Mouse (Mus musculus) liver, embryonic 15.5 days (tissue): ENCODE measurements around the gene Ccdc9. TPM values are rescaled to one million over a fixed set of nuclear protein-coding genes. Genes with fewer than 3 reads are reported as not detected.
A peak's percentile ranks its signal among the peaks of the same experiment; 100 is the strongest.
"Not testable (repeated sequence)": the region's sequence is repeated elsewhere in the genome, so short reads cannot be mapped to it uniquely, and the experiment has no call there.

Experiments
- ATAC-seq: fragments of 200-750 bp; cut with Nextera tagmentation; 2 replicates; pipeline ENCODE4 v1.8.0; 2017; ENCODE audit warnings: moderate number of reproducible peaks, mild to moderate bottlenecking, moderate library complexity; ENCODE audit not compliant: insufficient read depth
- H3K27ac ChIP-seq: fragments of 300-500 bp; sonication (generic); replicated peaks from 2 replicates; pipeline ENCODE4 v1.5.1; 2015; ENCODE audit warnings: mild to moderate bottlenecking, inconsistent platforms
- H3K27me3 ChIP-seq: fragments of 300-500 bp; sonication (generic); 2 replicates; pipeline ENCODE4 v1.6.1; 2015; ENCODE audit warnings: mild to moderate bottlenecking, inconsistent platforms
- H3K36me3 ChIP-seq: fragments of 300-500 bp; sonication (generic); replicated peaks from 2 replicates; pipeline ENCODE4 v1.6.1; 2015; ENCODE audit warnings: moderate library complexity, mild to moderate bottlenecking, inconsistent platforms
- H3K4me1 ChIP-seq: fragments of 300-500 bp; sonication (generic); replicated peaks from 2 replicates; pipeline ENCODE4 v1.6.1; 2015; ENCODE audit warnings: inconsistent platforms
- H3K4me2 ChIP-seq: fragments of 300-500 bp; sonication (generic); 2 replicates; pipeline ENCODE4 v1.6.1; 2015; ENCODE audit warnings: moderate library complexity, mild to moderate bottlenecking, inconsistent platforms
- H3K4me3 ChIP-seq: fragments of 300-500 bp; sonication (generic); replicated peaks from 2 replicates; pipeline ENCODE4 v1.5.1; 2015; ENCODE audit warnings: mild to moderate bottlenecking, inconsistent platforms
- H3K9ac ChIP-seq: fragments of 300-500 bp; sonication (generic); 2 replicates; pipeline ENCODE4 v1.6.1; 2015; ENCODE audit warnings: moderate library complexity, mild to moderate bottlenecking, inconsistent platforms
- H3K9me3 ChIP-seq: fragments of 300-500 bp; sonication (generic); replicated peaks from 2 replicates; pipeline ENCODE4 v1.6.1; 2016; ENCODE audit warnings: inconsistent platforms
- WGBS: fragments of 180-500 bp; shearing (Covaris S2); methylation state at CpG from one replicate; pipeline ENCODE4 v1.1.7; 2015; ENCODE audit warnings: mixed read lengths; ENCODE audit not compliant: insufficient replicate concordance; 5-methylcytosine and 5-hydroxymethylcytosine counted together
- polyA plus RNA-seq: library from polyadenylated mRNA; unstranded; fragments of >200 nt; fragmentation: Nextera tagmentation; extraction: Ambion mirVana; gene quantifications from 2 replicates; pipeline ENCODE4 v1.2.1, GENCODE M21; 2015

Gene Ccdc9
- polyA plus RNA-seq, 1 experiment from 2014 or later = 10.3 TPM

DNA sequence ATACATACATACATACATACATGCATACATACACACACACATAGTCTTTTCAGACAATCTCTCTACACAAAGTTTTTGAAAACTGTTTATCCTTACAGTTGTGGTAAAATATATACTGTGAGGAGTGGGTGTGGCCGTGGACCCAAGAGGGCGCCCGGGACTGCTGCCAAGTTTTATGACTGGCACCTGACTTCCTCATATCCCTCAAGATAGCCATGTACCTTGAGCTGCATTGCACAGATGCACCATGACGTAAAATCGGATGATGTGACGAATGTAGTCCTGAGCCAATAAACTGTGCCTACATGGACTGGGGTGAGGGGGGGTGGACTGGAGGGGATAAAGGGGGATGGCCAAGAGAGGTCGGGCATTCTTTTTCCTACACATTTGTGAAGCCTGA, 20.0 kb downstream of the Ccdc9 start:
- H3K27ac ChIP-seq, H3K9ac ChIP-seq, ATAC-seq: not testable (repeated sequence)

GRCm38 (mm10) chr7:16265856-16266255, 20.7 kb downstream of the Ccdc9 start:
- Histone ChIP-seq H3K9ac (no peak overlapping the region), H3K36me3 (no peaks in the 10 kb centered on the region), H3K4me3 (no peak overlapping the region), H3K27ac (no peak overlapping the region), H3K27me3 (no peaks in the 10 kb centered on the region), H3K9me3 (no peaks in the 10 kb centered on the region), H3K4me2 (no peak overlapping the region), H3K4me1 (no peaks in the 10 kb centered on the region; the same call in none of the 2 replicates)
- ATAC-seq = no peak
- 73% methylated on average over 11 of the region's 11 CpGs for WGBS

More for the DNA sequence above, 20.0 kb downstream of the Ccdc9 start:
- H3K36me3 ChIP-seq, H3K4me2 ChIP-seq, H3K27me3 ChIP-seq, H3K9me3 ChIP-seq, H3K4me3 ChIP-seq, H3K4me1 ChIP-seq: not testable (repeated sequence)
- WGBS = 57% methylated on average over 7 of the region's 7 CpGs

DNA sequence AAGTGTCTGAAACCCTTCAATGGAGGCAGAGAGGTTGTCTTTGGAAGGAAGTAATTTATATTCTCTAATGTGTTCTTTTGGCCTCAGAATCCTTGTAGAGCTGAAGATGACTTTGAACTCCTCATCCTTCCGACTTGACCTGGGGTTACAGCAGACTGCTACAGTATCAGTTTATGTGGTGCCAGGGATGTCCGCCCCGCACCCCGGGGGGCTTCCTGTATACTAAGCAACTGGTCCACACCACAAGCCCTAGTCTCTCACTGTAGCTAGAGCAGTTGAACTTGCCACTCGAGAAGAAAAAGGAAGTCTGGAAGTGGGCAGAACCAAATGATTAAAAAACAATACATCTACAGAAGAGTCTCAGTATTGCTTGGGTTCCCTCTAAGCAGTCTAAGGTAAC, 22.8 kb downstream of the Ccdc9 start:
- ATAC-seq = no peak
- Histone ChIP-seq H3K4me3 (no peak overlapping the region), H3K4me2 (no peak overlapping the region), H3K4me1 (no peaks in the 10 kb centered on the region; the same call in 1 of the 2 replicates), H3K36me3 (no peaks in the 10 kb centered on the region), H3K27me3 (no peaks in the 10 kb centered on the region), H3K27ac (no peak overlapping the region), H3K9ac (no peak overlapping the region), H3K9me3 (no peaks in the 10 kb centered on the region)
- WGBS = 36% methylated on average over 5 of the region's 5 CpGs

- 16% methylated on average over 8 of the region's 8 CpGs for WGBS
- H3K36me3 ChIP-seq = no peaks in the 10 kb centered on the region
- H3K4me1 ChIP-seq = no peaks in the 10 kb centered on the region; the same call in 1 of the 2 replicates
- H3K9me3 ChIP-seq = no peaks in the 10 kb centered on the region
- no peaks in the 10 kb centered on the region for H3K27me3 ChIP-seq
- H3K27ac ChIP-seq = no peak overlapping the region
- no peak overlapping the region for H3K4me2 ChIP-seq
- 0 out of 2 replicates have a peak, but pooled peaks have one; percentile 3 for ATAC-seq
- no peak overlapping the region for H3K9ac ChIP-seq
- no peak overlapping the region for H3K4me3 ChIP-seq
Measured at GRCm38 (mm10) chr7:16263015-16263787, 23.4 kb downstream of the Ccdc9 start.

DNA sequence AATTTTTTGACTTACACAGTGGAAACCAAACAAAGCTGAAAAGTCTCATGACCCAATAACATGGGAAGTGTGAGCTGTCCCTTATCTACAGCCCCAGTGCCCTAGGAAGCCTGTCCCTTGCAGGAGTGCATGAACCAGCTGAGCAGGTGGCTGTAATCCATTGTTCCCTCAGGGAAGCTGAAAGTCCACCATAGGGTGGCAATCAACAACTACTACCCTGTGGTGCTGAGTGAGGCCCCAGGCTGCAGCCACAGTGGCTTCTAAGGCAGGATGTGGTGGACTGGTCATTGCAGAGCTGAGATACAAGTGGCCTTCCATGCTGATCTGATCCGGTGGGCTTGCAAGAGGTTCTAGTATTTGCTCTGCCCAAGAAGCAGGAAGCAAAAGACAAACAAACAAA, 25.5 kb downstream of the Ccdc9 start:
- ATAC-seq = peak; percentile 9; the same call in 1 of the 2 replicates
- 24% methylated on average over 1 of the region's 1 CpGs for WGBS

GRCm38 (mm10) chr7:16259110-16259590, 27.4 kb downstream of the Ccdc9 start, which contains the start of gene C5ar1:
Gene C5ar1 (minus strand): TSS chr7:16259540.
- H3K9ac ChIP-seq = no peak within 1 kb of the TSS

More for the DNA sequence above, 25.5 kb downstream of the Ccdc9 start:
- Histone ChIP-seq H3K4me2 (no peak overlapping the region), H3K9me3 (no peaks in the 10 kb centered on the region), H3K27ac (0 out of 2 replicates have a peak overlapping the region, but pooled peaks have one; percentile 24), H3K9ac (no peak overlapping the region), H3K4me3 (no peak overlapping the region), H3K4me1 (peaks cover 3% of the 10 kb centered on the region), H3K36me3 (no peaks in the 10 kb centered on the region), H3K27me3 (no peaks in the 10 kb centered on the region)

DNA sequence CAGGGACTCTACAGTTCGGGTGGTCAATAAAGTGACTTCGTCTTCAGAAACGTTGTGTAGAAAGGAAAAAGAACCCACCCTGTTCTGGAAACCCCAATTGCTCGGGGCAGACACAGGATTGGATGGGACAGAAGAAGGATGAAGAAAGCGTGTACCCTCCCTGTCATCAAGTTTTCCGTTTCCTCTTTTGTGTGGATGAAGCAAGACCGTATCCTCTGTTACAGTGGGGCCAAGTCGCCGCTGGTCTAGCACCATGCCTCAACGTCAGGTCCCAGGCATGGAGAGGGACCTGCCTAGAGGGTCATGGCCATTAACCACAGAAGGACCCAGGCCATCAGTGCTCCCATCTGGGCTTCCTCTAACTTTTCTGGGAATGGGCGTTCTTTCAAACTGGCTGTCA, 28.8 kb downstream of the Ccdc9 start:
- H3K36me3 ChIP-seq = no peaks in the 10 kb centered on the region
- no peaks in the 10 kb centered on the region for H3K9me3 ChIP-seq
- H3K9ac ChIP-seq = no peak overlapping the region
- no peak overlapping the region for H3K4me2 ChIP-seq
- WGBS = 54% methylated on average over 11 of the region's 11 CpGs
- peaks cover 6% of the 10 kb centered on the region for H3K4me1 ChIP-seq
- H3K27ac ChIP-seq = 0 out of 2 replicates have a peak overlapping the region, but pooled peaks have one; percentile 0
- peak; percentile 37; the same call in 1 of the 2 replicates for ATAC-seq
- H3K4me3 ChIP-seq = no peak overlapping the region
- H3K27me3 ChIP-seq = no peaks in the 10 kb centered on the region

More at GRCm38 (mm10) chr7:16259110-16259590, 27.4 kb downstream of the Ccdc9 start, which contains the start of gene C5ar1:
- no peak within 1 kb of the TSS for H3K4me2 ChIP-seq
- peak within 1 kb of the TSS; percentile 14 for H3K4me3 ChIP-seq
- H3K9me3 ChIP-seq = no peaks in the 10 kb centered on the region
- H3K4me1 ChIP-seq = peaks cover 4% of the 10 kb centered on the region
- WGBS = 51% methylated on average over 5 of the region's 5 CpGs
- no peaks in the 10 kb centered on the region for H3K36me3 ChIP-seq
- peak within 1 kb of the TSS; percentile 0; the same call in 1 of the 2 replicates for H3K27ac ChIP-seq
- H3K27me3 ChIP-seq = no peaks in the 10 kb centered on the region
- ATAC-seq = no peak

DNA sequence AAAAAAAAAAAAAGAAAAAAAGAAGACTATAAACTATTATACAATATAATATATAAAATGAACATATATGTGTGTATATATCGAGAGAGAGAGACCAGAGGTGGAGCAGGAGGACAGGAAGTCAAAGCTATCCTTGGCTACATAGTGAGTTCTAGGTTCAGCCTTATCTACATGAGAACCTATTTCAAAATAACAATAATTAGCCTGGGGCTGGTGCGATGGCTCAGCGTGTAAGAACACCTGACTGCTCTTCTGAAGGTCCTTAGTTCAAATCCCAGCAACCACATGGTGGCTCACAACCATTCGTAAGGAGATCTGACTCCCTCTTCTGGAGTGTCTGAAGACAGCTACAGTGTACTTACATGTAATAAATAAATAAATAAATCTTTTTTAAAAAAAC, 30.6 kb downstream of the Ccdc9 start:
- not testable (repeated sequence) for H3K9ac ChIP-seq, H3K9me3 ChIP-seq, H3K36me3 ChIP-seq, H3K27me3 ChIP-seq, H3K4me2 ChIP-seq, H3K4me3 ChIP-seq, H3K27ac ChIP-seq, H3K4me1 ChIP-seq, ATAC-seq
- WGBS = 68% methylated on average over 4 of the region's 4 CpGs

DNA sequence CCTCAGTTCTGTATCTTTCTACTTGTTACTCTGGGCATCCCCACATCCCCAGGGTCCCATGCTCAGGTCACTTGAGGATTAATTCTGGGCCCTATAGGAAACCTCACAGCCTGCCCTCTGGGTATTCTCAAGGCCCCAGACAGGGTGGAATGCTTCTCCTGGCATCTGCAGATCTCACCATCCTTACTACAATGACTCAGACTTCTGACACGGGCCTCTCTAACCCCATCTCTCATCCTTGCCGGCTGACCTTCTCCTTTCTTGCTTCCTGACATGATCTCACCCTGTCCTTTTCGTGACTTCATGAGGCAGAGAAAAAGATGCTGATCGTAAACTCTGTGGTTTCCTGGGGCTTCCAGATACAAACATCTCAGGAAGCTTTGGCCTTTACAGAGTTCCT, 32.4 kb downstream of the Ccdc9 start:
- no peaks in the 10 kb centered on the region for H3K36me3 ChIP-seq
- no peak overlapping the region for H3K9ac ChIP-seq
- 10% methylated on average over 4 of the region's 4 CpGs for WGBS
- peaks cover 14% of the 10 kb centered on the region for H3K4me1 ChIP-seq
- no peak overlapping the region for H3K27ac ChIP-seq
- H3K27me3 ChIP-seq = no peaks in the 10 kb centered on the region
- no peak overlapping the region for H3K4me3 ChIP-seq
- ATAC-seq = no peak
- no peak overlapping the region for H3K4me2 ChIP-seq
- no peaks in the 10 kb centered on the region for H3K9me3 ChIP-seq

GRCm38 (mm10) chr7:16250687-16251086, 35.9 kb downstream of the Ccdc9 start:
- Histone ChIP-seq H3K36me3 (no peaks in the 10 kb centered on the region), H3K27me3 (no peaks in the 10 kb centered on the region), H3K4me1 (peaks cover 11% of the 10 kb centered on the region), H3K27ac (no peak overlapping the region), H3K4me3 (no peak overlapping the region), H3K9ac (no peak overlapping the region), H3K9me3 (no peaks in the 10 kb centered on the region), H3K4me2 (no peak overlapping the region)
- 7% methylated on average over 5 of the region's 5 CpGs for WGBS
- no peak for ATAC-seq

- Histone ChIP-seq H3K4me1 (peaks cover 39% of the 10 kb centered on the region), H3K9me3 (no peaks in the 10 kb centered on the region), H3K9ac (no peak overlapping the region), H3K4me3 (no peak overlapping the region), H3K36me3 (no peaks in the 10 kb centered on the region), H3K27ac (no peak overlapping the region), H3K4me2 (no peak overlapping the region), H3K27me3 (no peaks in the 10 kb centered on the region)
- 17% methylated on average over 2 of the region's 4 CpGs for WGBS
- ATAC-seq = no peak
Measured at GRCm38 (mm10) chr7:16245958-16246357, 40.6 kb downstream of the Ccdc9 start.
